Mouse (Mus musculus) hindbrain, embryonic 16.5 days (tissue): ENCODE results near the gene Garnl3. TPM values are rescaled to one million over a fixed set of nuclear protein-coding genes. Genes with fewer than 3 reads are reported as not detected.

Source experiments
- ATAC-seq: fragments of 200-750 bp; cut with Nextera tagmentation; 2 replicates; pipeline ENCODE4 v1.8.0; 2017; ENCODE audit warnings: moderate TSS enrichment, moderate library complexity
- H3K27ac ChIP-seq: fragments of 300-500 bp; sonication (generic); 2 replicates; pipeline ENCODE4 v1.5.1; 2014; ENCODE audit warnings: low read depth, mild to moderate bottlenecking, control low read depth, low read length, moderate library complexity
- H3K27me3 ChIP-seq: fragments of 300-500 bp; sonication (generic); replicated peaks from 2 replicates; pipeline ENCODE4 v1.6.1; 2014; ENCODE audit warnings: low read length; ENCODE audit not compliant: control insufficient read depth, insufficient read depth
- H3K36me3 ChIP-seq: fragments of 300-500 bp; sonication (generic); 2 replicates; pipeline ENCODE4 v1.6.1; 2014; ENCODE audit warnings: mild to moderate bottlenecking, low read length, moderate library complexity, mixed read lengths; ENCODE audit not compliant: control insufficient read depth, insufficient read depth
- H3K4me1 ChIP-seq: fragments of 300-500 bp; sonication (generic); 2 replicates; pipeline ENCODE4 v1.6.1; 2014; ENCODE audit warnings: low read depth, low read length; ENCODE audit not compliant: control insufficient read depth, insufficient read depth
- H3K4me2 ChIP-seq: fragments of 300-500 bp; sonication (generic); 2 replicates; pipeline ENCODE4 v1.6.1; 2014; ENCODE audit warnings: mild to moderate bottlenecking, low read length, control low read depth, moderate library complexity
- H3K4me3 ChIP-seq: fragments of 300-500 bp; sonication (generic); 2 replicates; pipeline ENCODE4 v1.5.1; 2014; ENCODE audit warnings: mild to moderate bottlenecking, low read length, control low read depth, moderate library complexity
- H3K9ac ChIP-seq: fragments of 300-500 bp; sonication (generic); 2 replicates; pipeline ENCODE4 v1.6.1; 2014; ENCODE audit warnings: low read depth, mild to moderate bottlenecking, control low read depth, low read length, moderate library complexity
- H3K9me3 ChIP-seq: fragments of 300-500 bp; sonication (generic); 2 replicates; pipeline ENCODE4 v1.6.1; 2014; ENCODE audit warnings: mild to moderate bottlenecking, low read length, moderate library complexity; ENCODE audit not compliant: control insufficient read depth
- WGBS: fragments of 180-500 bp; shearing (Covaris S2); extraction: QIAGEN DNeasy Blood & Tissue Kit; methylation state at CpG from one replicate; pipeline ENCODE4 v1.1.7; 2014; 5-methylcytosine and 5-hydroxymethylcytosine counted together
- polyA plus RNA-seq: library from polyadenylated mRNA; unstranded; fragments of >200 nt; fragmentation: Nextera tagmentation; extraction: Ambion mirVana; gene quantifications from 2 replicates; pipeline ENCODE4 v1.2.1, GENCODE M21; 2015

Gene Garnl3
- polyA plus RNA-seq, 1 experiment from 2014 or later = 65.9 TPM

DNA sequence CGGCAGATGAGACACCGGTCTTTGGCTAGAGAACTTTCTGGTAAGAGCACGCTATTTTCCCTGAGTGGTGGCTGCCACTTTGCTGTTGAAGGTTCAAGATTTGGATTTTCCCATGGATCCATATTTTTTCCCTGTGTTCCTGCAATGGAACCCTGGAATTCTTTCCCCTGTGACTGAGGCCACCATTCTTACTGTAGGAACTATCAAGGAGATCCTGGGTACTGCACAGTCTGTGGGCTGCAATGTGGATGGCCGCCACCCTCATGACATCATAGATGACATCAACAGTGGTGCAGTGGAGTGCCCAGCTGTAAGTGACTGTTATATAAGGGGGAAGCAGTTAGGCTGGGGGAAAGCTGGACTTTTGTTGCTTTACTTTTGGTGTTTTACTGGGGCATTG lies 167.9 kb downstream of the Garnl3 start:
- Histone ChIP-seq H3K4me2 (0 out of 2 replicates have a peak overlapping the region, but pooled peaks have one; percentile 3), H3K36me3 (peaks cover 7% of the 10 kb centered on the region; the same call in 1 of the 2 replicates), H3K9me3 (no peaks in the 10 kb centered on the region), H3K4me1 (peaks cover 34% of the 10 kb centered on the region), H3K27ac (no peak overlapping the region), H3K9ac (0 out of 2 replicates have a peak overlapping the region, but pooled peaks have one; percentile 3), H3K4me3 (no peak overlapping the region), H3K27me3 (no peaks in the 10 kb centered on the region)
- no peak for ATAC-seq
- WGBS = 69% methylated on average over 4 of the region's 4 CpGs

DNA sequence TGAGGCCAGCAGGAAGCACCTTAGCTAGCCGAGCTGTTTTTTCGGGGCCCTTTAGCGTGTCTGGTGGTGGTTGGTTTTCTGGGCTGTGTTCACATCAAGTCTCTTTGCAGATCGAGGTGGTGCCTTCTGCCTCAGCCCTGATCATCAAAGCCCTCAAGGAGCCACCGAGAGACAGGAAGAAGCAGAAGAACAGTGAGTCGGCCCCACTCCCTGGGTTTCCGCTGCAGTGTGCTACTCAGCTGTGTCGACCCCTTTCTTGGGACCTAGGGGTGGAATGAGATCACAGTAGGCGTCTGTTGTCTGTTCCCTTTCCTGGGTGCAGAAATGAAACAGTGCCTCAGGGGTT lies 168.6 kb downstream of the Garnl3 start:
- ATAC-seq = no peak

DNA sequence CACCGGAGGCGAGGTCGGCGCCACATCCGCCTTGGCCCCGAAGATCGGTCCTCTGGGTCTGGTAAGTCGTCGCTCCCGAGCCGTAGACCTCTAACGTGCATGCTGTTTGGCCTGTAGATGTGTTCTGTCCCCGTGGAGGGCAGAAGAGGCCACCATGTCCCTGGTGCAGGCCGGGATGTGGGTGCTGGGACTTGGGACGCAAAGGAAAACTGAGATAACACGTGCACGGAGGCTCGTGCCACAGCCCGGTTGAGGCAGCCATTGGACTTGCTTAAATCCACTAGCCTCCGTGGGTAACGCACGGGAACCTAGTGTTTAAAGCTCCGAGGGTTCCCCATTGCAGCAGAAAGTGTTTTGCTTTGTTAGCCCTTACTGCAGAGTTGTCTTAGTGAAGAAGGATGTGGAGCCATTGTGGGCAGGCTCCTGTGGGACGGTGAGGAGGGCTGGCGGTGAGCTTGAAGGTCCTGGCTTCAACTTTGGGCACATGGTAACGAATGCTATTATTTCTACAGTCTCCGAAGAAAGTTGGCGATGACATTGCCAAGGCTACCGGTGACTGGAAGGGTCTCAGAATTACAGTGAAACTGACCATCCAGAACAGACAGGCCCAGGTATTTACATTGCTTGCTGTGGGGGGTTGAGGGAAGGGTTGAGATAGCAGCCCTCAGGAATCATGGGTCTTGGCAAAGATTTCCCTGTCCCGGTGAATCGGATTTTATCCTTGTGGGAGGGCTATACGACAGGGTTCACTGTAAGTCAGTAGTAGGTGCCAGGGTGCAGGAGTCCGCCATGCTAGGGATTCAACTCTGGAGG lies 169.2 kb downstream of the Garnl3 start:
- no peaks in the 10 kb centered on the region for H3K27me3 ChIP-seq
- ATAC-seq = no peak
- under 1% methylated on average over 33 of the region's 33 CpGs for WGBS

More for the DNA sequence above, 168.6 kb downstream of the Garnl3 start:
- WGBS = 8% methylated on average over 9 of the region's 9 CpGs
- peaks cover 27% of the 10 kb centered on the region for H3K4me1 ChIP-seq
- H3K27ac ChIP-seq = no peak overlapping the region
- peak overlapping the region; percentile 78 for H3K4me2 ChIP-seq
- peak overlapping the region; percentile 88 for H3K9ac ChIP-seq
- peaks cover 7% of the 10 kb centered on the region; the same call in 1 of the 2 replicates for H3K36me3 ChIP-seq
- no peaks in the 10 kb centered on the region for H3K9me3 ChIP-seq
- peak overlapping the region; percentile 76 for H3K4me3 ChIP-seq
- no peaks in the 10 kb centered on the region for H3K27me3 ChIP-seq

DNA sequence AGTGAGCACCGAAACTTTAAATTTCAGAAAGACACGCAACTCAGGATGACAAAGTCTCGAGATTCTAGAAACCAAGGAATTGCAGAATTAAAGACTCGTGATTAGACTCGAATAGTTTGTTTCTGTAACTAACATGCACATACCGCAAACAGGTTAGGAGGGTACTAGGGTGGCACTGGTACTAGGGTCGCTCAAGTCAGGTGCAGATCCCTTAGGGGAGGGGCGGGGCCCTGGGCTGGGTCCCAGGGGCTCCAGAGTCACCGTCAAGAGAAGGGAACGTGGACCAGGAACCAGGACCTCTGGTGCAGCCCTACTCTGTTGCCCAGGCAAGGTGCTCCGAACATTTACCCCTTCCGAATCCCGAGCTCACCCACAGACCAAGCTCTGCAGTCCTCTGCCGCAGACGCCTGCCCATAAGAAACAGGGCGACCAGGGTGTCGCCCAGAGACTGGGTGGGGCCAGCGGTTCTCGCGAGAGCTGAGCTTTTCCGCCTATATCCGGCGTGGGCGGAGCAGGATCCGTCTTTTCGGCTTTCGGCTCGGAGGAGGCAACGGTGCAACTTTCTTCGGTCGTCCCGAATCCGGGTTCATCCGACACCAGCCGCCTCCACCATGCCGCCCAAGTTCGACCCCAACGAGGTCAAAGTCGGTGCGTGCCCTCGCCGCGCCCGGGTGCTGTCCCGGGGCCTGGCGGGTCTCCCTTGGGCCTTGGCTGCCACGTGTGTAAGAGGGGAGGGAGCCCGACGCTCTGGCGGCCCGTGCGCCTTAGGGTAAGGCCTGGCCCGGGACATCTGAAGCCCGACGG lies 170.1 kb downstream of the Garnl3 start, which contains the start of the genes Rpl12 and Lrsam1:
TSS of gene Rpl12 (plus strand) at position 368 of the 804 bp plus-strand sequence.
TSS of gene Lrsam1 (minus strand) at position 423 of the 804 bp plus-strand sequence.
- H3K27ac ChIP-seq = peak within 1 kb of the TSS; percentile 75
- H3K4me3 ChIP-seq = peak within 1 kb of the TSS; percentile 76
- 3% methylated on average over 54 of the region's 55 CpGs for WGBS
- H3K36me3 ChIP-seq = peaks cover 12% of the 10 kb centered on the region; the same call in 1 of the 2 replicates
- no peaks in the 10 kb centered on the region for H3K9me3 ChIP-seq
- H3K4me1 ChIP-seq = peaks cover 19% of the 10 kb centered on the region
- H3K27me3 ChIP-seq = no peaks in the 10 kb centered on the region
- peak; percentile 95 for ATAC-seq
- peak within 1 kb of the TSS; percentile 88 for H3K9ac ChIP-seq
- peak within 1 kb of the TSS; percentile 78 for H3K4me2 ChIP-seq

More for the DNA sequence above, 169.2 kb downstream of the Garnl3 start:
- Histone ChIP-seq H3K9ac (peak overlapping the region; percentile 88), H3K4me3 (peak overlapping the region; percentile 76), H3K36me3 (peaks cover 7% of the 10 kb centered on the region; the same call in 1 of the 2 replicates), H3K9me3 (no peaks in the 10 kb centered on the region), H3K27ac (peak overlapping the region; percentile 75), H3K4me1 (peaks cover 21% of the 10 kb centered on the region), H3K4me2 (peak overlapping the region; percentile 78)

DNA sequence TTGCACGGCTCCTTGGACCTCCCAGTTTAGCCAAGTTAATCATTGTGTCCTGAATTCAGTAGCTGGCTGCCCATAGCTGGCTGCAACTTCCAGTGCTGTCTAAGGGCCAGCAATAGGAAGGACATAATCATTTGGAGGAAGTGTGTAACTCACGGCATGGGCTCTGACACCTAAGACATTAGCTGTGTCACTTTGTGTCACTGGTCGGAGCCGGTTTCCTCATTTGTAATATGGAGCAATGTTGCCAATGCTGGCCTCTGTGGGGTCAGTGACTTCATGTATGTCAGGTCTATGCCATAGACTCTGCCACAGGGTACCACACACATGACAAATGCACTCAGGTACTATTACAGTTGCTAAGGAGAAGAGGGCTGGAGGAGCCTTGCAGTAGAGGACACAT lies 171.2 kb downstream of the Garnl3 start:
- Histone ChIP-seq H3K27ac (no peak overlapping the region), H3K4me1 (peaks cover 14% of the 10 kb centered on the region), H3K27me3 (no peaks in the 10 kb centered on the region), H3K4me2 (peak overlapping the region; percentile 78), H3K4me3 (peak overlapping the region; percentile 76), H3K9me3 (no peaks in the 10 kb centered on the region), H3K9ac (no peak overlapping the region; the same call in 1 of the 2 replicates), H3K36me3 (peaks cover 12% of the 10 kb centered on the region)
- WGBS = 96% methylated on average over 4 of the region's 4 CpGs
- no peak for ATAC-seq

DNA sequence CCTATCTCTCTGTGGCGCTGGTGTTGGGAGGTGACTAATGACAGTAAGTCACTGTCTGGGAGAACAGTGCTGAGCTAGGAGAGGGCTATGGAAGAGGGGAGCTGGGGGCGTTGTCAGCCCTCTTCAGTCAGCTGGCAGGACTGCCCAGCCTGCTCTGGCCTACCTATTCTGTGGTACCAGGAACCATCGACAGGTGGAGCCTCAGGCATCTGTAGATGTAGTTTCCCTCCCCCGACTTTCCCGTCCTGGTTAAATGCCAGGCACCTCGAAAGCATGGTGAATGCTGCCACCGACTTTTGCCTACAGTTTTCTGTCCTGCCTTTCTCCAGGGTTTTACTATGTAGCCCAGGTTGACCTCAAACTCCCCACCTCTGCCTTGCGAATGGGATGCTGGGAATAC lies 174.1 kb downstream of the Garnl3 start:
- Histone ChIP-seq H3K4me1 (peaks cover 9% of the 10 kb centered on the region), H3K9ac (no peak overlapping the region), H3K4me2 (no peak overlapping the region), H3K9me3 (no peaks in the 10 kb centered on the region), H3K4me3 (no peak overlapping the region), H3K27ac (no peak overlapping the region), H3K36me3 (peaks cover 21% of the 10 kb centered on the region), H3K27me3 (no peaks in the 10 kb centered on the region)
- WGBS = 63% methylated on average over 8 of the region's 8 CpGs
- ATAC-seq = no peak

DNA sequence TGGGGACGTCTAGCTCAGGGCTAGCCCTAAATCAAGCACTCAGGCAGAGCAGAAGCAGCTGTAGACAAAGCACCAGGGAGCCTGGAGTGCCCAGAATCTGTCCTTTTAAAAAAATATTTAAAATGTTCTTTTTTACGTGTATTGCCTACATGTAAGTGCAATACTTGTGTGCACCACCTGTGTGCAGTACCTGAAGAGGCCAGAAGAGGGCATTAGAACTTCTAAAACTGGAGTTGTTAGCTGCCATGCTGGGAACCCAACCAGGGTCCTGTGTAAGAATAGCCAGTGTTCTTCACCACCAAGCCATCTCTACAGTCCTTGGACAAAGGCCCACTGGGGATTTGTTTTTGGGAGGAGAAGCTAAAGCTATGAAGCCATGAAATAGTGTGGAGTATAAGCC lies 176.9 kb downstream of the Garnl3 start:
- 88% methylated on average over 2 of the region's 2 CpGs for WGBS
- Histone ChIP-seq H3K27ac (no peak overlapping the region), H3K27me3 (no peaks in the 10 kb centered on the region), H3K4me3 (no peak overlapping the region), H3K36me3 (peaks cover 21% of the 10 kb centered on the region), H3K9ac (no peak overlapping the region), H3K9me3 (no peaks in the 10 kb centered on the region), H3K4me2 (no peak overlapping the region), H3K4me1 (no peaks in the 10 kb centered on the region)
- ATAC-seq = no peak

DNA sequence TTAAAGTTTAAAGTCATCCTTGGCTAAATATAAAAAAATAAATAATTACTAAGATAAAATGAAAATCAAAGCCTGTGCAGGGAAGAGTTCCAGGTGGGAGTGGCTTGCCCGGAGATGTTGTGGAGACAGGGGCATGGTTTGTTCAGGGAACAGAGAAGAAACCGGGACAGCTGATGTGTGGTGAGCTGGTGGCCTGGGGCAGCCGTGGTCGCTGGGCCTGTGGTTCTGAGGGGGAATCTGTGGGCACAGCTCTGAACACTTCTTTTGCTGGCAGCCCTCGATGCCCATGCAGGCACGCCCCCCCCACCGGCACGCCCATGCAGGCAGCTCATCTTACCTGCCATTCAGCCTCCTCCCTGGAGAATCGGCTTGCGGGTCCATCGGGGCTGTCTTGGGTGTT lies 184.0 kb downstream of the Garnl3 start:
- H3K27me3 ChIP-seq = no peaks in the 10 kb centered on the region
- 92% methylated on average over 11 of the region's 11 CpGs for WGBS
- H3K4me2 ChIP-seq = no peak overlapping the region
- no peak overlapping the region for H3K27ac ChIP-seq
- no peaks in the 10 kb centered on the region for H3K4me1 ChIP-seq
- H3K9ac ChIP-seq = no peak overlapping the region
- ATAC-seq = no peak
- no peak overlapping the region for H3K4me3 ChIP-seq
- H3K9me3 ChIP-seq = no peaks in the 10 kb centered on the region
- peaks cover 29% of the 10 kb centered on the region for H3K36me3 ChIP-seq

DNA sequence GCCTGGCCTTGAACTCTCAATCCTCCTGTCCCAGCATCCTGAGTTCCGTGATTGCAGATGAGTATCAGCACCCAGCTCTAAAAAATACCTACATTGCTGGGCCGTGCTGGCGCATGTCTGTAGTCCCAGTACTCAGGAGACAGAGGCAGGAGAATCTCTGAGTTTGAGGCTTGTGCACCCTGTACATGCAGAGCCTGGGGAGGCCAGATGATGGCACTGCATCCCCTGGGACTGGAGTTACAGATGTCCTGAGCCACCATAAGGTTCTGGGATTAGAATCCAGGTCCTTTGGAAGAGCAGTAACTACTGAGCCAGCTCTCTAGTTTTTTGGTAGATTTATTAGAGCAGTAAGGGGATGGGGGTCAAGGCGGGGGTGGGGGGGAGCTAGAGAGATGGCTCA lies 191.0 kb downstream of the Garnl3 start:
- ATAC-seq = no peak
- H3K36me3 ChIP-seq = peaks cover 33% of the 10 kb centered on the region
- no peak overlapping the region for H3K4me2 ChIP-seq
- no peaks in the 10 kb centered on the region for H3K9me3 ChIP-seq
- no peak overlapping the region for H3K4me3 ChIP-seq
- H3K27ac ChIP-seq = no peak overlapping the region
- H3K4me1 ChIP-seq = no peaks in the 10 kb centered on the region
- no peak overlapping the region for H3K9ac ChIP-seq
- 97% methylated on average over 4 of the region's 4 CpGs for WGBS
- H3K27me3 ChIP-seq = no peaks in the 10 kb centered on the region
